Mouse (Mus musculus) myocyte (in vitro differentiated cells): ENCODE measurements around the gene Napa.

Experiments used
- CEBPB ChIP-seq: IDR thresholded peaks from 2 replicates; pipeline ENCODE4 v1.6.1; 2011; ENCODE audit warnings: mild to moderate bottlenecking, moderate library complexity; ENCODE audit not compliant: poor library complexity, insufficient read depth, severe bottlenecking
- E2F4 ChIP-seq: IDR thresholded peaks from one replicate; pipeline ENCODE4 v1.6.1; 2011; ENCODE audit warnings: mild to moderate bottlenecking, control low read depth, moderate library complexity; ENCODE audit not compliant: insufficient read depth
- MAX ChIP-seq: IDR thresholded peaks from one replicate; pipeline ENCODE4 v1.6.1; 2011; ENCODE audit warnings: low read depth, mild to moderate bottlenecking, control low read depth
- MYOD1 ChIP-seq, 3 experiments: IDR thresholded peaks; one replicate each; pipeline ENCODE4 v1.6.1; 2011; ENCODE audit warnings: control low read depth in 2 of 3, low read depth in 2 of 3, mild to moderate bottlenecking in 2 of 3, moderate library complexity in 1 of 3; ENCODE audit not compliant: insufficient read length in 2 of 3, control insufficient read depth in 1 of 3
- MYOG ChIP-seq, 3 experiments: IDR thresholded peaks; one replicate each; pipeline ENCODE4 v1.6.1; 2011; ENCODE audit warnings: control low read depth in 2 of 3, low read depth in 2 of 3, mild to moderate bottlenecking in 2 of 3; ENCODE audit not compliant: insufficient read length in 2 of 3, control insufficient read depth in 1 of 3, insufficient read depth in 1 of 3
- POLR2A ChIP-seq: IDR thresholded peaks from one replicate; pipeline ENCODE4 v1.6.1; 2011; ENCODE audit warnings: low read depth, mild to moderate bottlenecking, control low read depth, moderate library complexity; ENCODE audit not compliant: insufficient read length
- POLR2AphosphoS2 ChIP-seq: IDR thresholded peaks from one replicate; pipeline ENCODE4 v1.6.1; 2011; ENCODE audit warnings: low read depth, control low read depth; ENCODE audit not compliant: insufficient read length
- REST ChIP-seq: IDR thresholded peaks from one replicate; pipeline ENCODE4 v1.6.1; 2011; ENCODE audit warnings: mild to moderate bottlenecking, control low read depth, moderate library complexity; ENCODE audit not compliant: insufficient read depth, insufficient read length
- SRF ChIP-seq: IDR thresholded peaks from one replicate; pipeline ENCODE4 v1.6.1; 2011; ENCODE audit warnings: low read depth; ENCODE audit not compliant: control insufficient read depth, insufficient read length
- TCF12 ChIP-seq: IDR thresholded peaks from one replicate; pipeline ENCODE4 v1.6.1; 2011; ENCODE audit warnings: mild to moderate bottlenecking, control low read depth; ENCODE audit not compliant: poor library complexity, insufficient read depth, severe bottlenecking
- TCF3 ChIP-seq: IDR thresholded peaks from one replicate; pipeline ENCODE4 v1.6.1; 2011; ENCODE audit warnings: low read depth, control low read depth; ENCODE audit not compliant: insufficient read length
- USF1 ChIP-seq: IDR thresholded peaks from one replicate; pipeline ENCODE4 v1.6.1; 2011; ENCODE audit warnings: low read depth, mild to moderate bottlenecking, control low read depth, moderate library complexity

DNA sequence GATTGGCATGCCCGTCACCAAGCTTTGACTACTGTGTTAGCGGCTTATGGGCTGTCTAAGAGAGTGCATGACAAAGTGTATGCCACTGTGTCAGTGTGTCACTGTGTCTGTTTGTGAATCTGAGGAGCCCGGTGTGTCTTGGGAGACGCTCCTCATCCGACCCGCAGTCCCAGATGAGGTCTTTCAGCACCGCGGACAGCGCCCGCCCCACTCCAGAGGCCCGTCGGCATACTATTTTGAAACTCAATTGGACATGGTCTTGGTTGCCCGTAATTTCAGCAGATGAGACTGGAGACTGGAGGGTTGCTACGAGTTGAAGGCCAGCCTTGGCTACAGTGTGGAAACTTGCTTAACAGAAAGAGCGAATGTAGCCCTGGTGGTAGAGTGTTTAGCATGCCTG, 49.4 kb downstream of the Napa start:
- TF ChIP-seq CEBPB (no peak), POLR2A (no peak), MYOG (IDR thresholded peaks at IDR 0.05; ENCODE audit: control insufficient read depth in 1 of 3, insufficient read depth in 1 of 3, insufficient read length in 2 of 3, low read depth in 2 of 3) (no peak), USF1 (no peak), POLR2AphosphoS2 (no peak), TCF12 (no peak), MYOD1 (IDR thresholded peaks at IDR 0.05; ENCODE audit: control insufficient read depth in 1 of 3, insufficient read length in 2 of 3, low read depth in 2 of 3) (no peak), REST (peak; percentile 87), E2F4 (no peak), MAX (no peak), SRF (no peak), TCF3 (no peak)
